Mouse (Mus musculus) gastrocnemius, adult 18-20 months (tissue): ENCODE measurements at regions not wholly inside any gene's neighbourhood (a gene's known extent, or its start where the extent isn't known, plus 50 kb on each side); places are given as distances from the start of the nearest gene placed in this dataset.

Experiments used
- DNase-seq: peaks from one replicate; pipeline ENCODE4 v3.0.0; 2021; ENCODE audit warnings: low spot score

DNA sequence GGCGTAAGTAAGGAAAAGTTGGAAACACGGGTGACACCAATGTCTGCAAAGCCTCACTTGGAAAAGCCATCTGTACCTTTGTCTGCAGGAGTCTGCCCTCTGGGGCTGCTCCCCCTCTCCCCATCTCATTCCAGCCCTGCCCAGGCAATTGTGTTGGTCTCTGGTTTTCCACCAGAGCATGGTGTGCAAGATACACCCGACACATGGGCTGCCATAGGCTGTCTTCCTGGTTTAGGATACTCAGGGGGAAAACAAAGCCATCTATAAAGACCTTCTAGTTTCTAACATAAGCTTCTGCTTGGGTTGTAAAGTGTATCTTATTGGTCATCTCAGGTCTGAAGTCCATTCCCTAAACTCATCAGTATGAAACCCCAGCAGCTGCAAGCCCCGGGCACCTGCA lies 270.1 kb upstream of the 1700056E22Rik start:
- no peak for DNase-seq

DNA sequence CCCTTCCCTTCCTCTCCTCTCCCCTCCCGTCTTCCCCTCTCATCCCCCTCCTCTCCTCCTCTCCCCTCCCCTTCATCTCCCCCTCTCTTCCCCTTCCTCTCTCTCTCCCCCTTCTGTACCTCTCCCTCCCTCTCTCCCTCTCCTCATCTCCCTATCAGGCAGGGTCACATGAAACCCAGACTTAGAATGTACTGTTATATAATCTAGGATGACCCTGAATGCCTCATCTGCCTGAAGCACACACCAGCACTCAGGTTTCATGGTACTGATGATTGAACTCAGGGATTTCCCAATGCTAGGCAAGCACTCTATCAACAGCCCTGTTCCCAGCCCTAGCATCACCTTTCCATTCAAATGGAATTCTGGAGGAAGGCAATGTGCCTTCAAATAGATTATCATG lies 264.6 kb upstream of the 1700056E22Rik start:
- DNase-seq = no peak

DNA sequence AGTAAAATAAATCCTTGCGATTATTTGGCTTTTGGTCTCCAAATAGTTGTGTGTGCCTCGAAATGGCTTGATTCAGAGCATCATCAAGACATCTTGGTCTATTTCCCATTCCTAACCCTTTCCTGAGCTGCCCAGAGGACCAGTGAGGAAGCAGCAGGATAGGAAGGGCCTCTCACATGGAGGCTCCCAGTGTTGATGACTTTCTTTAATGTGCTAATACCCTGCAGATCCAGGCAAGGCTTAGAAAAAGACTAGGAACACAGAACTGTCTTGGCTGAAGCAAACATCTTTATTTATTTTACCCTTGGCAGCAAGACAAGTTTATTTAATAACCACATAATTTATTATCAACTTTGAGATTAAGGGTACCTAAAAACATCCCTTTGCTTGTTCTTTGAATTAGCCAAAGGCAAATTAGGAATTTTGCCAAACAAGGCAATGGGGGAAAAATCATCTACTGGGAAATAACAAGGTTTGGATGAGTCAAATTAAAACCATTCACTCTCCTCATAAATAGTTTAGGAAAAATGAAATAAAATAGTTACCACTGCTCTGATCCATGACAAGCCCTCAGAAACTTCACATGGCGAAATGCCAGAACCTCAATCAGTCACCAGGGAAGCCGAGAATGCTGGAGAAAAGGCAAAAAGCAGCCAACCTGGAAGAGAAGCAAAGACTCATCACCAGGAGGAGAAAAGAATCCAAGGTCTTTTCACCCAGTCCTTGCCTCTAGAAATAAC lies 263.1 kb upstream of the 1700056E22Rik start:
- peak; percentile 29 for DNase-seq

DNA sequence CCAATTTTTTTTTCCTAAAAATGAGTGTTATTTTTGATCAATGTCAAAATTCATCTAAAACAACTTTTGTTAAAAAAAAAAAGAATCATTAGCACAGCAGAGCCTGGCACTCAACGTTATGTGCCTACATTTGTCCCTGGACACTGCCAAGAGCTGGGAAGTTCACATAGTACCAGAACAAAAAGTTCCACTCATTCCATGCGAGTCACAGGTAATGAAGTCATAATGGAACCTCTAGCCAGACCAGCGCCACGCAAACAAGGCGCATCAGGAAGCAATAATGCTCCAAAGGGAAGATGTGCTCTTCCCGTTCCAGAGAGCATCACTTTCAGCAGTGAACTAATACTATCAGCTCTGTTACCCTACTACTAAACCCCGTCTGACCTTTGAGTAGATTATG lies 257.0 kb upstream of the 1700056E22Rik start:
- peak; percentile 34 for DNase-seq

DNA sequence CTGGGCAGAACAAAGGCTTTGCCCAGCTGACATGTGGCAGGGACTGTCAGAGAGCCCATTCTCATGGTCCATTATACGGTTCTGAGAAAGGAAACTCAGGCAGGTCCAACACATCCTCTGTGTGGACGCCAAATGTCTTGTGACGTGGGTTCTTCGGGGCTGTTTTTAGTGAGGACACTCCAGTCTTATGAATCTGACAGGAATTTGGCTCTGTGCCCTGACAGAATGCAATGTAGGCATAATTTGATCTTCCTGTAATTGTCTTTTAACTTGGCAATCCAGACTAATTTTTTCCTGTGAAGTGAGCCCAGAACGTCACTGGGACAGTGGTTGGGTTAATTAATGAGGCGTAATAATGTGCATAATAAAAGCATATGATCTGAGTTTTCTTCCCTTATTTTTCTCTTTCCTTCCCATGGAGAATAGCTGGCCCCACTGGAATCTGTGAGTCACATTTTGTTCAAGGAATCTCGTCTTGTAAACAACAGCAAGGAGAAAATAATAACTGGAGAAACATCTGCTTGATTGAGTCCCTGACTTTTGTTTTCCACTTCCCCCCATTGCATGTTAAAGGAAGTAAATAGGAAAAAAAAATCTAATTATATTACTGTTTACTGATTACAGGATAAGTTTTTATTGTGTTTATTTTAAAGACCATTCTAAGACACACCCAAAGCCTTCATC lies 255.8 kb upstream of the 1700056E22Rik start:
- DNase-seq = peak; percentile 62

DNA sequence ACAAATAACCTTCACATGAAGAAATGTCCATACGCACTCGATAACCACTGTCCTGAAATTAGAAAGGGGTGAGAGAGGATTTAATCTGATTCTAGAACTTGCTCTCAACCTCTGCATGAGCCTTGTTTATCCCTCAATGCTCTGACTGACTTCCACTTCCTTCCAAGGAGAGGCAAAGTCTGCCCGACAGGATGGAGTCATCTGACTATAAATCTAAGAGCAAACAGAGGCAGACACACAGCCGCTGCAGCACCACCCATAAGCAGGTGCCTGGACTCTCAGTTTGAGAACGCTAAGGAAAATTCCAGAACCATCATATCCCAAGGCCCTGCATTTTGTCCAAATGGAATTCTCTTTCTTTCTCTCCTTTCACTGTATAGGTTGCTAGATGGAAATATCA lies 247.7 kb upstream of the 1700056E22Rik start:
- no peak for DNase-seq

DNA sequence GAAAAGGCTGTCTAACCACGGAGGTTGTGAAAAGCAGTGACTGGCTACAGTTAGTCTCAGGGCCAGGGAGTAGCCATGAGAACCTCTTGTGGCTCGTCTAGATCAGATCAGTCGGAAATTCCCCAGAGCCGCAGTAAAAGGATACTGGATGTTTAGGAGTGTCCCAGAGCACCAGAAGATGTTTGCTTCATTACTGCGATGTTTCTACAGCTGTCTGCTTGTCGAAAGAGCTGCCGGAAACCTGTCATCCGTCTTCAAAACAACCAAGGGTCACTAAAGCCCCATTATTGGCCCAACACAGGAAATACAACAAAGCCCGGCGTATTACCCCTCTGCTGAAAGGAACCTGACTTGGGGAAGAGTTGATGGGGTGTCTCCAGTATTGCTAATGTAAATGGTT lies 245.2 kb upstream of the 1700056E22Rik start:
- DNase-seq = no peak

DNA sequence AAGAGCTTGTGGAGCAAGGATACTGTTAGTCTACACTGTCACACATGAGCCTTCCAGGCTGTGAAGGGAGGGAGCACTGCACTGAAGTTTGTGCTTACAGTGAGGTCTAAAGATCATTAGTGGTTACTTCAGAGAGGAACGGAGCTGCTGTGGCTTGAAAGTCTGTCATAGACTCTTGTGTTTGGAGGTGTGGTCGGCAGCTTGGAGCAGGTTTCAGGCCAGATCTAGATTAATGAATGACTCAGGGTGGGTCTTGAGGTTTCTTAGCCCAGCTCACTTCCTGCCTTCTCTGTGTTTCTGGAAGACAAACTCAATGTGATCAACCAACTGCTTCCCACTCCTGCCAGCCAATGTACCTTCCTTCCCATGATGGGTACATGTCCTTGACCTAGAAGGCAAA lies 242.9 kb upstream of the 1700056E22Rik start:
- no peak for DNase-seq

DNA sequence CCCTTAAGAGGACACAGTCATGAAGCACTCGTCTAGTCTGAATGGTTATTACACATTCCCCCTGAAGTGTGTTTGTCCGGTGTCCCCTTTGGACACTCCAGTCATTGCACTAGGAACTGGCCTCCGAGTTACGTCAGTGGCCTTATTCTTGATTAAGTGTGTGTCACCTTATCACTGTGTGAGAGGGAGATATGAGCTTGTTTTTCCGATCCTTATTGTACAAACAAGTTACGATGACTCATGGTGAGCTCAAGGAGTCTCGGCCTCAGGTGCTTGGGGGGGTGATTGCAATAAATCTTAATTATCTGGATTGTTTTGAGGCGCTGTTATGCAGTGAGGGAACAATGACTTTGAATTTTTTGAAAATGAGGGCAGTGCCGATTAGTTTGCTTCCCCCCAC lies 241.8 kb upstream of the 1700056E22Rik start:
- DNase-seq = no peak

DNA sequence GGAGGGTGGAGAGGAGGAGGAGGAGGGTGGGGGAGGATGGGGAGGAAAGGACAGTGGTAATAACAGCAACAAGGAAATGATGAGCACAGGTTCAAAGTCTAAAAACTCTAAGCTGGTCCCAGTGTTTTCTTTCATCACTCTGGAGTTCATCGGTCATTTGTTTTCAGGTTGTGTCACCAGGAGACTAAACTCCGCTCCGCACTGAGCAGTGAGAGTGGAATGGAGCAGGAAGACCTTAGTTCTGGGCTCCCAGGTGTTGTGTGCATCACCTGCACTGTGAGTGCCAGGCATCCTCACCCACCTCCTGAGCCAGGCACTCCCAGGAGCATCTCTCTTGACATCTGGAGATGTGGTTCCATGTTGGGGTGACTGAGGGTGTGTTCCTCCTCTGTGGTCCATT lies 241.3 kb upstream of the 1700056E22Rik start:
- DNase-seq = no peak

DNA sequence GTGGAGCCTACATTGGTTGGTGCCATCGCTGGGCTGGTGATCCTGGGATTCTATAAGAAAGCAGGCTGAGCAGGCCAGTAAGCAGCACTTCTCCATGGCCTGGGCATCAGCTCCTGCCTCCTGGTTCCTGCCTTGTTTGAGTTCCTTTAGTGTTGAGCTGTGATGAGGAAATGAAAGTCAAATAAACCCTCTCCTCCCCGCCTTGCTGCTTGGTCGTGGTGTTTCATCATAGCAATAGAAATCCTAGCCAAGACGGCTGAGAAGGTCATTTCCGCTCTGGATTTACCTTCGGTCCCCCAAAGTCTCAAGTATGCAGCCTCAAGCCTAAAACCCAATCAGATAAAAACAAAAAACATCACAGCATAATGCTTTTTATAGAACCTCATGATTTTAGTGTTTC lies 240.6 kb upstream of the 1700056E22Rik start:
- DNase-seq = no peak

DNA sequence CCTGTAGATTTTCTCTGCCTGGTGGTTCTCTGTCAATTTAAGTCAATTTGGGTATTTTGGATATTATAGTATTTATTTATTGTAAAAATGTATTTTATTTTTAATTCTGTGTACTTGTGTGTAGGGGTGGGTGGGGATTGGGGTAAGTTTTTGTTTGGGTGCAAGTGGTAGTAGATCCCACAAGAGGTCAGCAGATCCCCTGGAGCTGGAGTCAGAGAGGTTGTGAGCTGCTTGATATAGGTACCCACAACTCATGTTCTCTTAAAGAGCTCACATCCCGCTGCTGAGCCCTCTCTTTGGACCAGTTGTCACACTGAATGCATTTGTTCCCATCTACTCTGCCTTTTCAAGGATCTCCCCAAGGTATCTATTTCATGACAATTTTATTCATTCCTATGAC lies 239.6 kb upstream of the 1700056E22Rik start:
- no peak for DNase-seq

DNA sequence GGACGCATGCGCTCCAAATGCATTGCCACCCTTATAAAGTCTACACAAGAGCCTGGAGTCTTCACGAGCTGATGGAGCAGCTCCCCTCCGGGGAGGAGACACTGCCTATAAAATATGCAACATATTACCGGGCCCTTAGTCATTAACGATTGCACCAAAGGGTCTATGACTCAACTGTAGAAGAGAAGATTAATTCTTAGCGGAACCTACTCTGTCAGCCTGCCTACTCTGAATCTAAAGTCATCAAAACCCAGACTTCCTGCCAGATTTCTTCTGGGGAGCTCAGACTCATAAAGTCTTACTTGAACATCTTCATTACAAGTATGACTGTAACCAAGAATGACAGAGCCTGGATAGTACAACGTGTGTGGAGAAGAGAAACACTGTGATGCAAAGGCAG lies 237.2 kb upstream of the 1700056E22Rik start:
- DNase-seq = no peak

DNA sequence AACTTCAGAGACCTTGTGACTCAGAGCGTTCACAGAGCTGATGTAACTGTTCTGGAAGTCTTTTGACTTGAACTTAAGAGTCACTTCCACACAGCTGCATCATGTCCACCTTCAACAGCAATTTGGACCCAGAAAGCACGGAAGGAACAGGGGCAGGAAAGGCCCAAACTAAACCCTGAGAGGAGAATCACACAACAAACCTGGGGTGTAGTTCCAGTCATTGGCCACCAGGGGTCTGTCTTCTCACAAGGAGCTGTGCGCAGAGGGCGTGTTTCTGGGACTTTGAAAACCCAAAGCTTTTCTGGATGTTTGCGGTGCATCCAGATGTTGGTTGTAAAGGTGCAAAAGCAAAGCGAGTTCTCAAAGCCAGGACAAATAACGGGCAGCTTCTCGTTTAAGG lies 231.9 kb upstream of the 1700056E22Rik start:
- peak; percentile 81 for DNase-seq

DNA sequence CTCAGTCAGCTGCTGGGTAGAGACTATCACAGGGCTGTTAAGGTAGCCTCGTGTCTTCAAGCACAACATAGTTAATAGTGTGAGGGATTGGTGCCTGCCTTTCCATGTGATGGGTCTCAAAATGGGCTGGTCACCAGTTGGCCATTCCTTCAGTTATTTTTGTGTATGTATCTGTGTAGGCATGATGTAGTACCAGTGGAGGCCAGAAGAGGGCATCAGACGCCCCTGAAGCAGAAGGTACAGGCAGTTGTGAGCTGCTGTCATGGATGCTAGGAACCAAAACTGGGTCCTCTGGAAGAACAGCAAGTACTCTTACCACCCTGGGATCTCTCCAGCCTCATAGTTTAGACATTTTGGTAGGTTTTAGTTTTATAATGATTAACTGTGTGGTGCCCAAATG lies 228.9 kb upstream of the 1700056E22Rik start:
- DNase-seq = no peak

DNA sequence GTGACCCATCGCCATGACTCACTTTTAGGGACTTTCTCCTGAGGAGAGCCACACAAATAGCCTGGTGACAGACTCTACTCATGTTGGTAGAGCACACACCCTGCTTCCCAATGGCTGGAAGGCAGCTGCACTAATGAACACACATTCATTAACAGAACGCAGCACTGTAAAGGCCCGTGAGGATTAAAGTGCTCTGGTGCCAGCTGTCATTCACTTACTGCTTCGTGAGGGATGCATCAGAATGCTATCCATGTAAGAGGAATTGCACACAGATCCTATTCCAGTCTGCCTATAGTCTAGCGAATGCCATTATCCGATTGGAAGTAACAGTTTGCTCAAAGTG lies 227.3 kb upstream of the 1700056E22Rik start:
- no peak for DNase-seq

DNA sequence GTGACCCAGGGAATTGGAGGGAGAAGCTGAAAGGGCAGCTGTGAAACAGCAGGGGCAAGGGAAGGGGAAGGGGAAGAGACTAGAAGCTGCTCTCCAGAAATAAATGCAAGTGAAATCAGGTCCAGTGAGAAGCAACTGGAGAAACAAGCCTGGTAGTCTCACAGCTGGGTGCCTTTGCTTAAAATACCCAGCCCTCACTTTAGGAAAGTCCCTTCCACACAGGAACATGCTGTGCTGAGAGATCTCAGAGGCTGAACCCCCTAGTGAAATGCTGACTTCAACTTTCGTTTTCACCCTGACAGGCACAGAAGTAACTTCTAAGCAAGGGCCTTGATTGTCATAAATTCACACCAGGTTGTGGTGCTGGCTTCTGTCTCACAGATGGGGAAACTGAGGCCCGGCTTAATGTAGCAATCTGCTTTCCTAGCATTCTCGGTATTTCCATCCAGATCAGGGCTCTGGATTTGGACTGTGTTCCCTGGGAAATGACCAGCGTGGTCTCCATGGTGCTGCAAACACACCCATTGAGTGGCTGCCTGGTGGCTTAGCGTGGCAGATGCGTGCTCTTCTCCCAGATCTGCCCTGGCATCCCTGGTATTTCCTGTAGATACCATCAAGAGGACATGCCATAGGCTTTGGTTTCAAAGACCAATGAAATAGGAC lies 226.8 kb upstream of the 1700056E22Rik start:
- DNase-seq = peak; percentile 47

DNA sequence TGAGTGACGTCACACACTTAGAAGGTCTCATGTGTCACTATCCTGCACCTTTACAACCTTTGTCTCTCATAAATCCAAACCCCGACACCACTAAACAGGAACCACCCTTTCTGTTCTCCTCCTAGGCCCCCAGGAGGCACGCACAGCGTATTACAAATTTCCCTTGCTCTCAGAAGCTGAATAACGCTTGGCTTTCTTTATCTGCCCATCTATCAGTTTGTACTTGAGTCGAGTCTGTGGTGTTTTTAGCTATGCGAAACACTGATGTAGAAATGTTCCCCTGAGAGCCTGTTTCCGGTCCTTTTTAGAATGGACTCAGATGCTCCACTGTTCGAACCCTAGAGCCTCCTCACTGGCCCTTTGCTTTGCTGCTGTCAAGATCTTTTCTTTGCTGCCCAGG lies 225.8 kb upstream of the 1700056E22Rik start:
- no peak for DNase-seq

DNA sequence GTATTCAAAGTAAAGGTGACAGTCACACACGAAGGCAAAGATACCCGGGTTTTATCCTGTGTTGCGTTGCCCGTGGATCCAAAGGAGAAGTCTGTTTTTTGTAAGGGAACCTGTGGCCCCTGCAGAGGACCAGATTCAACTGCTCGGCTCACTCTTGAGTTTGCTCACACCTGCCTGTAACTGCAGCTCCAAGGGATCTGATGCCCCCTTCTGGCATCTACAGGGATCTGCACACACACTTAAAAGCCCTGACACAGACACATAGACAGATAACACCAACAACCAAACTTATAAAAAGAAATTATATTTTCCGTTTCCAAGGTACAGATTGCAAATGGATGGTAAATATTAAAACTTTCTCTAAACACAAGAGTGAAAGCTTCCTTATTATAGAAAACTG lies 223.3 kb upstream of the 1700056E22Rik start:
- DNase-seq = no peak

DNA sequence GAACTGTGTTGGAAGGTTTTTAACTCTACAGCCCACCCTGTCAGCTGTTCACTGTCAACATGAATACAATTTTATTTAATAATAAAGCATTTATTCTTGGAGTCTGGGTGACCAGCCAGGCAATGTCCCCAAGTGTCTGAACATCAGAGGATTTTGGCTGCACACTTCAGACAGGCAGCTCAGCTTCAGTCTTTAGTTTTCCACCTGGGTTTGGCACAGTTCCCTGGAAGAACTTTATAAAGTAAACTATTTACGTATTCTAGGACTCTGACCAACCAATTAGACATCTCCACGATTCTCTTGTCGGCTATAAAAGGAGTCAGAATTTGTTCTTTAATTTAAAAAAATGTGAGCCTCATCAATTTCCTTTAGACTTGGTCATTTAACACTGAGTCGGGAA lies 220.8 kb upstream of the 1700056E22Rik start:
- no peak for DNase-seq

DNA sequence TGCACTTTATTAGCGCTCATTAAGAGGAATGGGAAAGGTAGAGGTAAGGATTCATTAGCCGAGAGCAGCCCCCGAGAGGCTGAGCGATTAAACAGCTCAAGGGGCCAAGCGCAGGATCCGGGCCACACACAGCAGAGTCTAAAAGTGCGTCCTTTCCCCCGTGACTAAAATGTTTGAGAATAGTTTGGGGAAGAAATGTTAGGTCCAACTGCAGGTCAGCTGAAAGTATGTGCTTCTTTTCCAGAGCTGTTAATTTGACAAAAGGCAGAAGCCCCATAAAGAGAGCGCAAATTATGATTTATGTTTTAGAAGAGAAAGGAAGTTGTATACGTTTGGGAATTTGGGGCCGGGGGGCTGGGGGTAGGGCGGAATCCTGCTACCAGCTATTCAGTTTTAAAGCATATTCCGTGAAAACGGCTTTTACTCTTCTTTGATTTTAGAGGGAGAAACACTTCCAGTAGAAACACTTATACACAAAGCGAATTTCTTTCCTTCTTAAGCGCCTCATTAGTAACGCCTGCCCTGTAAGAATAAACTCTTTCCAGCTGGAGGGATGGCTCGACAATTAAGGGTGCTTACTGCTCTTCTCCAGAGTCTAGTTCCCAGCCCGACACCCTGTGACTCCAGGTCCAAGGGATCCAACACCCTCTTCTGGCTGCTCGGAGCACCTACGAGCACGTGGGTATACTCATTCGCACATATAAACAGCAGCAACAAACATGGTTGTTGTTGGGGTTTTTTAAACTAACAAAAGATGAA lies 210.8 kb upstream of the 1700056E22Rik start:
- DNase-seq = peak; percentile 9

DNA sequence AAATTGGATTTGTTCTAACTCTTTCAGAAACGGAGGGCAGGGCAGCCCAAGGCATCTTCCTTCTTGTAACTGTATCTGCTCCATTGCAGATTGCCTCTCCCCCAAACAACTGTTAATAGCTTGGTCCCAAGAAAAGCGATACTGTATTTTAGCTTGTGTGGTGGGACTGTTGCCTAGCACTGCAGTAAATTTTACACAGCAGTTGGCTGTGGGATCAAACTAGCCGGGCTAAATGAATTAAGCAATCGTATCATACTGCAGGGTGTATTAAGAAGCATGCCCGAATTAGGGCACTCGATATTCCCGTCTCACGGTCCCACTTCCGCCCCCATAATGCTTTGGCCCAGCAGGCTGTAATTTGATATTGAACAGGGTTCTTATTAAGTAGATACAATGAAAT lies 210.2 kb upstream of the 1700056E22Rik start:
- peak; percentile 73 for DNase-seq
